Mouse (Mus musculus) monocyte, adult 2 months (primary cell): ENCODE measurements around the gene Tceal1.

Experiments
- DNase-seq, 2 experiments: peaks; one replicate each; pipeline ENCODE4 v3.0.0; 2022; ENCODE audit warnings: low spot score in 2 of 2, low read depth in 1 of 2

The Tceal1 gene

GRCm38 (mm10) chrX:136749329-136749728 lies 41.5 kb downstream of the Tceal1 start:
- DNase-seq, result no peak

GRCm38 (mm10) chrX:136755464-136755863 lies 47.7 kb downstream of the Tceal1 start:
- no peak for DNase-seq
